Mouse (Mus musculus): ENCODE data around the gene Olfr965. TPM values are rescaled to one million over a fixed set of nuclear protein-coding genes. Genes with fewer than 3 reads are reported as not detected.

Olfr965 gene
- total and polyA plus RNA-seq, 2 experiments from 2014 or later, result not detected

DNA sequence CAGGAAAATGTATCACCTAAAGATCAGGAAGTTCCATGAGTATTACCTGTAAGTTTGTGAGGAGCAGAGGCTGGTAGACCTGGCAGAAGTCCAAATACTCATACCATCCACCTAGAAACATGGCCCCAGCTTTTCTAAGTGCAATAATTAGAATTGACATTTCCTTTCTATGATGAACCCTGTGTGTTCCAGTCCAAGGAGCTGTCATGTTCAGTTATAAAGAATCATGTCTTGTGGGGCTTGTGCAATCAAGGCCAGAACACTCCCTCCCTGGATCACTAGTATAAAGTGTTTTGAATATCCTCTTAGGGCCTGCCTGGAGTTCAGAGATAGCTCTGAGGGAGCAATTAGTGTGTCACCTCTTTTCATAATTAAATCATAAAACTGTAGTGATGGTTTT is 4.1 kb upstream of the Olfr965 start, which contains the start of gene Olfr149:
TSS of gene Olfr149 (minus strand) at position 101 of the 400 bp plus-strand sequence.
- no peaks in the 10 kb centered on the region for H3K36me3 ChIP-seq (replicated peaks; ENCODE audit: control insufficient read depth, insufficient read depth, low read length)
- H3K27ac ChIP-seq (ENCODE audit: low read depth), result no peak within 1 kb of the TSS
- no peaks in the 10 kb centered on the region for H3K9me3 ChIP-seq (replicated peaks; ENCODE audit: control insufficient read depth, low read length)
- TF ChIP-seq CTCF (IDR thresholded peaks at IDR 0.05; ENCODE audit: low read depth) (no peak), EP300 (IDR thresholded peaks at IDR 0.05; ENCODE audit: low read depth) (no peak)
- no peak within 1 kb of the TSS for H3K4me2 ChIP-seq (ENCODE audit: low read depth, low read length)
- H3K27me3 ChIP-seq (ENCODE audit: control insufficient read depth, insufficient read depth, low read length), result no peaks in the 10 kb centered on the region
- ATAC-seq (ENCODE audit: insufficient read depth, low read depth) (no peak), DNase-seq (ENCODE audit: low spot score) (no peak)
- H3K4me1 ChIP-seq (ENCODE audit: control insufficient read depth, insufficient read depth), result no peaks in the 10 kb centered on the region
- no peak within 1 kb of the TSS for H3K9ac ChIP-seq (replicated peaks; ENCODE audit: low read depth, low read length)
- no peak within 1 kb of the TSS for H3K4me3 ChIP-seq (ENCODE audit: low read depth, low read length)

DNA sequence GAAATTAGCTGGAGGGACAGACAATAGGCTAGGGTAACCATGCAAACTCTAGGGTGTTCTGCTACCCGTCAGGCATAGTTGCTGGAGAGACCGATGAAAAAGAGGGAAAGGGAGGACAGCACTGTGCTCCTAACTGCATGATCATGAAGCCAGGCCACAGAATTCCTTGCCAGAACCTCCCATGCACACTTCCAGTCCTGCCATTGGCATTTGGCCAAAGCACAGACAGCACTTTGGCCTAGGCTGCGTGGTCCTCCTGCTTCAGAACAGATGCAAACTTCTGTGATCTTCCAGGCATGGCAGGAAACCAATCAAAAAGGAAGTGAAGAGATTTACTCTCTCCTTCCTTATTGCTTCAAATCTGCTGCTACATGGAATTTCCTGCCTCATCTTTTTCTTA is 2.2 kb upstream of the Olfr965 start:
- Histone ChIP-seq H3K9ac (replicated peaks; ENCODE audit: low read depth, low read length) (no peak overlapping the region), H3K27ac (ENCODE audit: low read depth) (no peak overlapping the region), H3K4me3 (ENCODE audit: low read depth, low read length) (no peak overlapping the region), H3K36me3 (replicated peaks; ENCODE audit: control insufficient read depth, insufficient read depth, low read length) (no peaks in the 10 kb centered on the region), H3K9me3 (replicated peaks; ENCODE audit: control insufficient read depth, low read length) (no peaks in the 10 kb centered on the region), H3K4me2 (ENCODE audit: low read depth, low read length) (no peak overlapping the region), H3K27me3 (ENCODE audit: control insufficient read depth, insufficient read depth, low read length) (no peaks in the 10 kb centered on the region), H3K4me1 (ENCODE audit: control insufficient read depth, insufficient read depth) (no peaks in the 10 kb centered on the region)
- no peak for DNase-seq (ENCODE audit: low spot score)
- no peak for ATAC-seq (ENCODE audit: insufficient read depth, low read depth)
- WGBS, result 37% methylated on average over 3 of the region's 3 CpGs
- TF ChIP-seq CTCF (IDR thresholded peaks at IDR 0.05; ENCODE audit: low read depth) (no peak), EP300 (IDR thresholded peaks at IDR 0.05; ENCODE audit: low read depth) (no peak)

GRCm38 (mm10) chr9:39730678-39731077 is 19.5 kb downstream of the Olfr965 start, which contains the start of gene Olfr150:
TSS of gene Olfr150 (plus strand) at chr9:39730978.
- no peak within 1 kb of the TSS for H3K27ac ChIP-seq (ENCODE audit: low read depth)
- H3K27me3 ChIP-seq (ENCODE audit: control insufficient read depth, insufficient read depth, low read length), result no peaks in the 10 kb centered on the region
- H3K4me1 ChIP-seq (ENCODE audit: control insufficient read depth, insufficient read depth), result no peaks in the 10 kb centered on the region
- no peak for TF ChIP-seq EP300 (IDR thresholded peaks at IDR 0.05; ENCODE audit: low read depth)
- TF ChIP-seq CTCF (IDR thresholded peaks at IDR 0.05; ENCODE audit: low read depth), result no peak
- no peak for DNase-seq (ENCODE audit: low spot score)
- no peak for ATAC-seq (ENCODE audit: insufficient read depth, low read depth)
- H3K9ac ChIP-seq (replicated peaks; ENCODE audit: low read depth, low read length), result no peak within 1 kb of the TSS
- H3K36me3 ChIP-seq (replicated peaks; ENCODE audit: control insufficient read depth, insufficient read depth, low read length), result no peaks in the 10 kb centered on the region
- H3K4me2 ChIP-seq (ENCODE audit: low read depth, low read length), result no peak within 1 kb of the TSS
- no peak within 1 kb of the TSS for H3K4me3 ChIP-seq (ENCODE audit: low read depth, low read length)
- H3K9me3 ChIP-seq (replicated peaks; ENCODE audit: control insufficient read depth, low read length), result no peaks in the 10 kb centered on the region

GRCm38 (mm10) chr9:39740741-39741140 is 29.6 kb downstream of the Olfr965 start:
- Histone ChIP-seq H3K9me3 (replicated peaks; ENCODE audit: control insufficient read depth, low read length) (no peaks in the 10 kb centered on the region), H3K27me3 (ENCODE audit: control insufficient read depth, insufficient read depth, low read length) (no peaks in the 10 kb centered on the region), H3K4me3 (ENCODE audit: low read depth, low read length) (no peak overlapping the region), H3K4me2 (ENCODE audit: low read depth, low read length) (no peak overlapping the region), H3K4me1 (ENCODE audit: control insufficient read depth, insufficient read depth) (no peaks in the 10 kb centered on the region), H3K27ac (ENCODE audit: low read depth) (no peak overlapping the region), H3K9ac (replicated peaks; ENCODE audit: low read depth, low read length) (no peak overlapping the region), H3K36me3 (replicated peaks; ENCODE audit: control insufficient read depth, insufficient read depth, low read length) (no peaks in the 10 kb centered on the region)
- no peak for TF ChIP-seq CTCF (IDR thresholded peaks at IDR 0.05; ENCODE audit: low read depth)
- TF ChIP-seq EP300 (IDR thresholded peaks at IDR 0.05; ENCODE audit: low read depth), result no peak
- 69% methylated on average over 1 of the region's 1 CpGs for WGBS
- ATAC-seq (ENCODE audit: insufficient read depth, low read depth) (no peak), DNase-seq (ENCODE audit: low spot score) (no peak)

DNA sequence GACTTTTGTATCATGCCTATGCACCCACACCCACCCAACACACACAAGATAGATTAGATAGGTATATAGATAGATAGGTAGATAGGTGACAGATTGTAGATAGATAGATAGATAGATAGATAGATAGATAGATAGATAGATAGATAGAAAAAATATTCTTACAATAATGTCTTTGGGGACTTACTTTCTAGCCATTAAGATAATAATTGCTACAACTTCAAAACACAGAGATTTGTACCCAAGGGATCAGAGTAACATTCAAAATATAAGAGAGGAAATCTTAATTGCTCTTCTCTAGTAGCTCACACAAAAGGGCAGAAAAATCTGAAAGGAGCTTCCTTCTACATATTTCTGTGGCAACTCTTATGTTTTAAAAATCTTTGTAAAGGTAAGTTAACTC is 34.8 kb downstream of the Olfr965 start, which contains the start of gene Olfr967:
TSS of gene Olfr967 (plus strand) at position 301 of the 400 bp plus-strand sequence.
- H3K27ac ChIP-seq (ENCODE audit: low read depth), result no peak within 1 kb of the TSS
- DNase-seq (ENCODE audit: low spot score) (no peak), ATAC-seq (ENCODE audit: insufficient read depth, low read depth) (no peak)
- no peak within 1 kb of the TSS for H3K9ac ChIP-seq (replicated peaks; ENCODE audit: low read depth, low read length)
- H3K4me2 ChIP-seq (ENCODE audit: low read depth, low read length), result no peak within 1 kb of the TSS
- no peaks in the 10 kb centered on the region for H3K36me3 ChIP-seq (replicated peaks; ENCODE audit: control insufficient read depth, insufficient read depth, low read length)
- no peaks in the 10 kb centered on the region for H3K9me3 ChIP-seq (replicated peaks; ENCODE audit: control insufficient read depth, low read length)
- H3K4me1 ChIP-seq (ENCODE audit: control insufficient read depth, insufficient read depth), result no peaks in the 10 kb centered on the region
- H3K4me3 ChIP-seq (ENCODE audit: low read depth, low read length), result no peak within 1 kb of the TSS
- no peaks in the 10 kb centered on the region for H3K27me3 ChIP-seq (ENCODE audit: control insufficient read depth, insufficient read depth, low read length)
- no peak for TF ChIP-seq EP300 (IDR thresholded peaks at IDR 0.05; ENCODE audit: low read depth)
- TF ChIP-seq CTCF (IDR thresholded peaks at IDR 0.05; ENCODE audit: low read depth), result no peak

- no peaks in the 10 kb centered on the region for H3K27me3 ChIP-seq (ENCODE audit: control insufficient read depth, insufficient read depth, low read length)
- no peaks in the 10 kb centered on the region for H3K4me1 ChIP-seq (ENCODE audit: control insufficient read depth, insufficient read depth)
- ATAC-seq (ENCODE audit: insufficient read depth, low read depth) (no peak), DNase-seq (ENCODE audit: low spot score) (no peak)
- no peaks in the 10 kb centered on the region for H3K9me3 ChIP-seq (replicated peaks; ENCODE audit: control insufficient read depth, low read length)
- H3K4me2 ChIP-seq (ENCODE audit: low read depth, low read length), result no peak overlapping the region
- WGBS, result 70% methylated on average over 1 of the region's 1 CpGs
- no peaks in the 10 kb centered on the region for H3K36me3 ChIP-seq (replicated peaks; ENCODE audit: control insufficient read depth, insufficient read depth, low read length)
- H3K27ac ChIP-seq (ENCODE audit: low read depth), result no peak overlapping the region
- H3K9ac ChIP-seq (replicated peaks; ENCODE audit: low read depth, low read length), result no peak overlapping the region
- TF ChIP-seq EP300 (IDR thresholded peaks at IDR 0.05; ENCODE audit: low read depth) (no peak), CTCF (IDR thresholded peaks at IDR 0.05; ENCODE audit: low read depth) (no peak)
- H3K4me3 ChIP-seq (ENCODE audit: low read depth, low read length), result no peak overlapping the region
Measured at GRCm38 (mm10) chr9:39746428-39746827, 35.3 kb downstream of the Olfr965 start.

Other genes with a start within 250 kb of the Olfr965 start
- not detected in 2 replicates for gene Olfr955, start 239.4 kb upstream of the Olfr965 start, total RNA-seq (2014; rRNA removed; ENCODE audit: low replicate concordance)
- not detected in 2 replicates for gene Olfr955, start 239.4 kb upstream of the Olfr965 start, polyA plus RNA-seq (2015; fragmentation: Nextera tagmentation; extraction: Ambion mirVana)
- not detected in 2 replicates for gene Olfr44, start 217.4 kb upstream of the Olfr965 start, total RNA-seq (2014; rRNA removed; ENCODE audit: low replicate concordance)
- not detected in 2 replicates for gene Olfr44, start 217.4 kb upstream of the Olfr965 start, polyA plus RNA-seq (2015; fragmentation: Nextera tagmentation; extraction: Ambion mirVana)
- gene Olfr957, start 195.5 kb upstream of the Olfr965 start, total RNA-seq (2014; rRNA removed; ENCODE audit: low replicate concordance), result not detected in 2 replicates
- not detected in 2 replicates for gene Olfr957, start 195.5 kb upstream of the Olfr965 start, polyA plus RNA-seq (2015; fragmentation: Nextera tagmentation; extraction: Ambion mirVana)
- gene Olfr958, start 157.3 kb upstream of the Olfr965 start, total RNA-seq (2014; rRNA removed; ENCODE audit: low replicate concordance), result not detected in 2 replicates
- gene Olfr958, start 157.3 kb upstream of the Olfr965 start, polyA plus RNA-seq (2015; fragmentation: Nextera tagmentation; extraction: Ambion mirVana), result not detected in 2 replicates
- not detected in 2 replicates for gene Olfr959, start 135.8 kb upstream of the Olfr965 start, total RNA-seq (2014; rRNA removed; ENCODE audit: low replicate concordance)
- not detected in 2 replicates for gene Olfr959, start 135.8 kb upstream of the Olfr965 start, polyA plus RNA-seq (2015; fragmentation: Nextera tagmentation; extraction: Ambion mirVana)
- gene AW551984, start 107.0 kb upstream of the Olfr965 start, total RNA-seq (2014; rRNA removed; ENCODE audit: low replicate concordance), result 5.6 and 6.9 TPM in 2 replicates
- gene AW551984, start 107.0 kb upstream of the Olfr965 start, polyA plus RNA-seq (2015; fragmentation: Nextera tagmentation; extraction: Ambion mirVana), result 2.1 and 2.2 TPM in 2 replicates
- not detected in 2 replicates for gene Olfr148, start 100.7 kb upstream of the Olfr965 start, total RNA-seq (2014; rRNA removed; ENCODE audit: low replicate concordance)
- not detected in 2 replicates for gene Olfr148, start 100.7 kb upstream of the Olfr965 start, polyA plus RNA-seq (2015; fragmentation: Nextera tagmentation; extraction: Ambion mirVana)
- not detected in 2 replicates for gene Olfr960, start 90.0 kb upstream of the Olfr965 start, total RNA-seq (2014; rRNA removed; ENCODE audit: low replicate concordance)
- not detected in 2 replicates for gene Olfr960, start 90.0 kb upstream of the Olfr965 start, polyA plus RNA-seq (2015; fragmentation: Nextera tagmentation; extraction: Ambion mirVana)
- not detected in 2 replicates for gene Olfr961, start 66.3 kb upstream of the Olfr965 start, total RNA-seq (2014; rRNA removed; ENCODE audit: low replicate concordance)
- not detected in 2 replicates for gene Olfr961, start 66.3 kb upstream of the Olfr965 start, polyA plus RNA-seq (2015; fragmentation: Nextera tagmentation; extraction: Ambion mirVana)
- gene Olfr963, start 44.1 kb upstream of the Olfr965 start, total RNA-seq (2014; rRNA removed; ENCODE audit: low replicate concordance), result not detected in 2 replicates
- not detected in 2 replicates for gene Olfr963, start 44.1 kb upstream of the Olfr965 start, polyA plus RNA-seq (2015; fragmentation: Nextera tagmentation; extraction: Ambion mirVana)
- not detected in 2 replicates for gene Olfr149, start 4.2 kb upstream of the Olfr965 start, total RNA-seq (2014; rRNA removed; ENCODE audit: low replicate concordance)
- not detected in 2 replicates for gene Olfr149, start 4.2 kb upstream of the Olfr965 start, polyA plus RNA-seq (2015; fragmentation: Nextera tagmentation; extraction: Ambion mirVana)
- not detected in 2 replicates for gene Olfr150, start 19.6 kb downstream of the Olfr965 start, total RNA-seq (2014; rRNA removed; ENCODE audit: low replicate concordance)
- not detected in 2 replicates for gene Olfr150, start 19.6 kb downstream of the Olfr965 start, polyA plus RNA-seq (2015; fragmentation: Nextera tagmentation; extraction: Ambion mirVana)
- gene Olfr967, start 34.9 kb downstream of the Olfr965 start, total RNA-seq (2014; rRNA removed; ENCODE audit: low replicate concordance), result not detected in 2 replicates
- not detected in 2 replicates for gene Olfr967, start 34.9 kb downstream of the Olfr965 start, polyA plus RNA-seq (2015; fragmentation: Nextera tagmentation; extraction: Ambion mirVana)
- not detected in 2 replicates for gene Olfr968, start 71.9 kb downstream of the Olfr965 start, total RNA-seq (2014; rRNA removed; ENCODE audit: low replicate concordance)
- not detected in 2 replicates for gene Olfr968, start 71.9 kb downstream of the Olfr965 start, polyA plus RNA-seq (2015; fragmentation: Nextera tagmentation; extraction: Ambion mirVana)
- gene Olfr969, start 79.6 kb downstream of the Olfr965 start, total RNA-seq (2014; rRNA removed; ENCODE audit: low replicate concordance), result not detected in 2 replicates
- gene Olfr969, start 79.6 kb downstream of the Olfr965 start, polyA plus RNA-seq (2015; fragmentation: Nextera tagmentation; extraction: Ambion mirVana), result not detected in 2 replicates
- gene Olfr970, start 97.5 kb downstream of the Olfr965 start, total RNA-seq (2014; rRNA removed; ENCODE audit: low replicate concordance), result not detected in 2 replicates
- not detected in 2 replicates for gene Olfr970, start 97.5 kb downstream of the Olfr965 start, polyA plus RNA-seq (2015; fragmentation: Nextera tagmentation; extraction: Ambion mirVana)
- not detected in 2 replicates for gene Olfr971, start 125.5 kb downstream of the Olfr965 start, total RNA-seq (2014; rRNA removed; ENCODE audit: low replicate concordance)
- not detected in 2 replicates for gene Olfr971, start 125.5 kb downstream of the Olfr965 start, polyA plus RNA-seq (2015; fragmentation: Nextera tagmentation; extraction: Ambion mirVana)
- gene Olfr972, start 155.1 kb downstream of the Olfr965 start, total RNA-seq (2014; rRNA removed; ENCODE audit: low replicate concordance), result not detected in 2 replicates
- not detected in 2 replicates for gene Olfr972, start 155.1 kb downstream of the Olfr965 start, polyA plus RNA-seq (2015; fragmentation: Nextera tagmentation; extraction: Ambion mirVana)
- gene Olfr229, start 196.0 kb downstream of the Olfr965 start, total RNA-seq (2014; rRNA removed; ENCODE audit: low replicate concordance), result not detected in 2 replicates
- not detected in 2 replicates for gene Olfr229, start 196.0 kb downstream of the Olfr965 start, polyA plus RNA-seq (2015; fragmentation: Nextera tagmentation; extraction: Ambion mirVana)
- not detected in 2 replicates for gene Olfr974, start 226.1 kb downstream of the Olfr965 start, total RNA-seq (2014; rRNA removed; ENCODE audit: low replicate concordance)
- gene Olfr974, start 226.1 kb downstream of the Olfr965 start, polyA plus RNA-seq (2015; fragmentation: Nextera tagmentation; extraction: Ambion mirVana), result not detected in 2 replicates
- not detected in 2 replicates for gene Olfr975, start 240.7 kb downstream of the Olfr965 start, total RNA-seq (2014; rRNA removed; ENCODE audit: low replicate concordance)
- gene Olfr975, start 240.7 kb downstream of the Olfr965 start, polyA plus RNA-seq (2015; fragmentation: Nextera tagmentation; extraction: Ambion mirVana), result not detected in 2 replicates
- not detected in 2 replicates for gene Olfr976, start 249.8 kb downstream of the Olfr965 start, total RNA-seq (2014; rRNA removed; ENCODE audit: low replicate concordance)
- not detected in 2 replicates for gene Olfr976, start 249.8 kb downstream of the Olfr965 start, polyA plus RNA-seq (2015; fragmentation: Nextera tagmentation; extraction: Ambion mirVana)

Measured in heart, postnatal 0 days (tissue).